Mouse (Mus musculus): ENCODE results near the gene Afdn.

Afdn gene

DNA sequence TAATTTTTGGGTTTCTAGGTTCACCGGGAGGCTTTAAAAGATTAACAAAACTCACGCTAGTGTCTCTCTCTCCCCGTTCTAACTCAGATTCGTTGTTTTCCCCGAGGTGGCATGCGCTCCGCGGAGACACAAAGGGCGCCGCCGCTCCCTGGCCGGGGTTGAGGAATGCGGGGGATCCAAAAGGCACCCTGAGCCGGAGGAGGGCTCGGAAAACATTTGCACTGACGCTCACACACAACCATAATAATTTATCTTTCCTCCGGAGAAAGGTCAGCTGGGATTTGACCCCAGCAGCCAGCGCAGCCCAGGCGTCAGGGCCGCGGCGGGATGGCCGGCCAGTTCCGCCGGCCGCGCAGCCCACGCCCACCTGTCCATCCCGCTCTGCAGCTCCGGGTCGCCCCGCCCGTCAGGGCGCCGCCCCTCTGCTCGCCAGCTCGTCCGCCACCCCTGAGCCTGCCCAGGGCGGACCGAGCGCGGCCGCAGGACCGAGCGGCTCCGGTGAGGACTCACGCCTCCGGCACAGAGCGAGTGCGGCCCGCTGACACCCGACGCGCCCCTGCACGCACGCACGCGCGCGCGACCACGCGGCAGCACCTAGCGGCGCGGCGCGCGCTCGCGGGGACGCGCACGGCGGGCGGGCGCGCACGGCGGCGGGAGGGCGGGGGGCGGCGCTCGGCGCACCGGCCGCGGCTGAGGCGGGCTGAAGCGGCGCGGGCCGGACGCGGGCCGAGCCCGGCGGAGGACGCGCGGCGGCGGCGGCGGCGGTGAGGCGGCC is at the start of gene Afdn:
Gene Afdn, plus strand, starts transcription at position 687 of the 775 bp plus-strand sequence.
- no peak for DNase-seq (ENCODE audit: low spot score in 2 of 2)

DNA sequence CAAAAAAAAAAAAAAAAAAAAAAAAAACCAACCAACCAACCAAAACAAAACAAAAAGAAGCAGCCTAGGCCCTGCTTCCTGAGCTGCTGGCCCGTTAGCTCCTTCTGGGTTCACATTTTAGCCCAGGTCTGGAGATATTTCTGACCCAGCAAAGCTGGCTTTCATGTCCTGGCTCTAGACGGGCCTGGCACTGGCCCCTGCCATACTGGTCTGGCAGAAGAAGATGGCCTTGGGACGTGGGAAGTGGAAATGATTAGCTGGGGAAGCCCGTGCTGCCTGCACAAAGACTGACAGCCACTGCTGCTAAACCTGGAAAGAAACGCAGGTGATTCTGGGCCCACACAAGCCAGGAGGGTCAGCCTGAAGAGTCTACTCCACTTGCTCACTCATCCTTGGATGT is 49.2 kb upstream of the Afdn start:
- DNase-seq (ENCODE audit: low spot score in 2 of 2): no peak

DNA sequence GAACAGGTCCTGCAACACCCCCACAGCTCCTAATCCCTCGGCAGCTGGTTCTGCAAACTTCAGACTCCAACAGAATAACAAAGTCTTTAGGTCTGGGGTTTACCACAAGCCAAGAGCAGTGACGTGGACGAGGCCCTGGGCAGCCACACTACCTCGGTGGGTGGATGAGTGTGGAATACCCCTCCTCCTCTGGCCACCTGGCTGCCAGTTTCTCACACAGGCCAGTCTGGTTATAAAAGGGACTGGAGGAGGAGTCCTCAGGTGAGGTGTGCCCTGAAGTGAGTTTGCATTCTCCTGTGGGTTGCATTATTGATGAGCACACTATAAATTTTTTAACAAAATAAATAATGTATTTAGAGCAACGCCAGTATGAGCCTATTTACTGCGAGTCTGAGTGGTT is 48.2 kb upstream of the Afdn start:
- DNase-seq (ENCODE audit: low spot score in 2 of 2): no peak

DNA sequence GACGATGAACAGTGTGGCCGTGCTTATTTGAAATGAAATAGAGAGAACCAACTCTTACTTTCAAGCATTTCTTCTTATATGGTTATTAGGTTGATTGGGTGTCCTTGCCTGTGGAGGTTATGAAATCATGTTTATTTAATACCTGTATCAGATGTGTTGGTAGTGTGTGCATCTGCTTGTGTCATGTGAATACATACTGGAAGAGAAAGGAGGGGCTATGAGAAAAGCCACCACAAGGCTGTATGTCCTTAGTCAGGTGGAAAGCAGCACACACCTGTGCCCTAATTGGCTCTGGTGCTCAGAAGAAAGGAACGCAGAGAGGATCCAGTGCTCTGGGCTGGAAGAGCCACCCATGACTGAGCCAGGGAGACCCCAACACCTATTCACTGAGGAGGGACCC is 47.8 kb upstream of the Afdn start:
- no peak for DNase-seq (ENCODE audit: low spot score in 2 of 2)

DNA sequence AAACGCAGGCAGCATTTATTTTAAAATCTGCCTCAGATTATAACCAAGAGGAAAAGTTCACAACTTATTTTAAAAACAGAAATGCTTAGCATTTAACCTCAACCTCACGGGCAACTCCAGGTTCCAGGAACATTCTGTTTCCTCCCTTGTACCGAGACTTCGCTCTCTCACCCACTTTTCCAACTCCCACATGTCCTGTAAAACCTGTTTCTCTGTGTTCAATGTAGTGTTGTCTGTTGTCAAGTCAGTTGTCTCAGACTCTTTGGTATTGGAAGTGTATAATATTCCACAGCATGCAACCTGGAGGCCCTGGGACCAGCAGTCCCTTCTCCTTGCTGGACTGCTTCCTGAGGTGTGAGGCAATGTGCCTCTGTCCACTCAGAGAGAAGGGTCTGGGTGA is 46.2 kb upstream of the Afdn start:
- DNase-seq (ENCODE audit: low spot score in 2 of 2): no peak

DNA sequence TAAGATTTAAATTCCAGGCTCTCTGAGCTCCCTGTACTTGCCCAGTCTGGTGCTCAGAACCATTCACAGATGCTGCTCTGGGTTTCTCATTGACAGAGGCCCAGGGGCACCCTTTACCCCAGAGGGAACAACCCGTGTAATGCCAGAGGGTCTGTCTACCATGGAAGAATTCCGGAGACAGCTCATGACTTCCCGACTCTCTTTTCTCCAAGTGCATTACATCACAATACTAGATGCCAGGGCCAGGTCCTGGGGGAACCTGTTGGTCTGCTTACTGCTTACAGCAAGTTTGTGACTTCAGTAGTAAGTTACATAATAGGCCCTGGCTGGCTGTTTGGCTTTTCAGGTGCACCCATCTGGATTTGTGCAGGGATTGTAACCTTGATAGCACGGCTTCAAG is 45.7 kb upstream of the Afdn start:
- DNase-seq (ENCODE audit: low spot score in 2 of 2): no peak

DNA sequence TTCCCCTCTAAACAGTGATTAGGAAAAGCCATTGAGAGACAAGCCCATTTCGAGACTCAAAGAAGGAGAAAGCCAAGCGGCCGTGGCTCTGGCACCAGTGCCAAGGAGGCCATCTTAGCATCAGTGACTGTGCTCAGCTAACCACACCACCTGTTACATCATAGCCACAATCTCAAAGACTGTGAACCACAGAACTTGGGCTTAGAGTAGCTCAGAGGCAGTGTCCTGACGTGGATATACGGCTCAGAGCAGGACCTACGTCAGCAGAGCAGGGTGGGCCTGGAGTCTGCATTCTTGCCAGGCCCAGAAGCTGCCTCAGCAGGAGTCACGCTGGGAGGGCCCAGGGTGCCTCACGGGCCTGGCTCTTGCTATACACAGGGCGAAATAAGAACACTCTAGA is 44.8 kb upstream of the Afdn start:
- DNase-seq (ENCODE audit: low spot score in 2 of 2): no peak

DNA sequence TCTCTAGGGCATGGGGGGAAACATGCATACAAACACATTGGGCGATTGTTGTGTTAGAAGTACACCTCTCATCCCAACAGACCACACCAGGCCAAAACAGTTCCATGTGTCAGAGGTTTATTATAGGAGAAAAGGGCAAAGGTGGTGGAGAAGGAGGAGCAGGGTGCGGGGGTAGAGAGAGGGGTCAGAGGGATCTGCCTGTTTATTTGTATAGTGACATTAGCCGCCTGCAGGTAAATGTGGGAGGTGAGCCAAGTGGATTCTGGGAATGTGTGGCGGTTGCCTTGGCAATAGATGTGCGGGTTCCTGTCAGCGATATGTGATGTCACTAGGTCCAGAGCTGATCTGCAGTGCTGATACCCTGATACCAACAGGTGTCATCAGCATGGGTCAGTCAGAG is 44.0 kb upstream of the Afdn start:
- DNase-seq (ENCODE audit: low spot score in 2 of 2): no peak

DNA sequence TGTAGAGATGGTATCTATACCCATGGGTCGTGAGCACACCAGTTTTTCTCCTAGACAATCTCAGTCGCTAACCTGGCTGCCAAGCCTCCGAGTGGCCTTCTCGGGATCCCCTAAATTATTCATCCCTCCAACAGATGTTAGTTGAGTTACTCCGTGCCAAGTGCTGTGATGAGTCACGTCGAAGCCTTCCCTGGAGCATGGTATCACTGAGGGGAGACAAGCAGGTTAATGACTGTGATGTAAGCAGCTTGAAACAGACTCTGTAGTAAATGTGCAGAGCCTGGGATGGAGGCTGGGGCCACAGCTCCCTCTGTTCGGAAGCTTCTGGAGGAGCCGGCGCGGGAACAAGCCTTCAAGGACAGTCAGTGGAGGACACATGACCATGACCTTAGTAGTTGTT is 42.9 kb upstream of the Afdn start:
- DNase-seq (ENCODE audit: low spot score in 2 of 2): no peak

DNA sequence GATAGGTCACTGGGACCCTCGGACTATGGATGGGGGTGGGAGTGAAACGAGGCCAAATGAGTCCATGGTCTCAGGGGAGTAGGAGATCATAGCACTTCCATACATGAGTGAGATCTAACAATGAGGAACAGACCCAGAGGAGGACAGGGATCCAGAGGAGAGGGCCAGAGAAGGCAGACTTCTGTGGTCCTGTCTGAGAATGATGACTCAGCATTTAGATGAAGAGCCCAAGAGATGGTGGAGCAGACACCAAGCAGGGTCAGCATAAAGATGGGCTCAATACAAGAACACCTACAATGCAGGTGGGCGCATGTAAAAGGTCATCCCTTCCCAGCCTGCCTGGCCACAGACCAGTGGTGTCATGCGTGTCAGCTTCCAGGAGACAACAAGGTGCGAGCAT is 40.2 kb upstream of the Afdn start:
- DNase-seq (ENCODE audit: low spot score in 2 of 2): no peak

DNA sequence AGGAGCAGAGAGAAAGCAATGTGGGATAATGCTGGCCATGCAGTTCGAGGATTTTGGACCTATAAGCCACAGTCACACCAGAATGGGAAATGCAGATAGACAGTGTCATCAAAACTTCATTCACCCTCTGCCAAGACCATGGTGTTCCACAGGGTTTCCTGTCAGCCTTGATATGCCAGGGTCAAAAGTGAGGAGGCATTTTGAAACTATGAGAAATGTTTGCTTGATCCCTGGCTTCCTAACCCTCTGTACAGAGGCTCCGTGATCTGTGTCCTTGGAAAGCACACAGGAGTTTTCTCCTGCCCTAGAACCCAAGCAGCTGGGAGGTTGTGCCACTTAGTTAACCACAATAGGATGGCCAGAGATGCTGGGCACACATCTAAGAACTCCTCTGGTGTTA is 39.0 kb upstream of the Afdn start:
- no peak for DNase-seq (ENCODE audit: low spot score in 2 of 2)

DNA sequence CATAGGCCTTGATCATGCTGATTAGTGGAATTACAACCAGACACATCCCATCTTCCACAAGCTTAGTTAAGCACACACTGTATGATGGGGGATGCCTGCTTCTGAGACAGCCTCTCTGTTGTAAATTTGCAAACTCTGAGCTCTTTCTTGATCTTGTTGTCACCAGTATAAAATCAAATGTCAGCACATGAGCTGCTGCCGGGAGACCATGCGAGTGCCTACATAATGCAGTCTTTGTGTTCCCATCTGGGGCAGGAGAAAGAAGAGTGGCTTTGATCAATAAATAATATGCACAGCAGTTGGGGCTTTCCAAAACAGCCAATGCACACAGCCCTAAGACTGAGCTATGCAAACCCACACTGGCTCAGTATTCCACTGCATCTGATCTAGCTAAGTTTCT is 37.9 kb upstream of the Afdn start:
- no peak for DNase-seq (ENCODE audit: low spot score in 2 of 2)

DNA sequence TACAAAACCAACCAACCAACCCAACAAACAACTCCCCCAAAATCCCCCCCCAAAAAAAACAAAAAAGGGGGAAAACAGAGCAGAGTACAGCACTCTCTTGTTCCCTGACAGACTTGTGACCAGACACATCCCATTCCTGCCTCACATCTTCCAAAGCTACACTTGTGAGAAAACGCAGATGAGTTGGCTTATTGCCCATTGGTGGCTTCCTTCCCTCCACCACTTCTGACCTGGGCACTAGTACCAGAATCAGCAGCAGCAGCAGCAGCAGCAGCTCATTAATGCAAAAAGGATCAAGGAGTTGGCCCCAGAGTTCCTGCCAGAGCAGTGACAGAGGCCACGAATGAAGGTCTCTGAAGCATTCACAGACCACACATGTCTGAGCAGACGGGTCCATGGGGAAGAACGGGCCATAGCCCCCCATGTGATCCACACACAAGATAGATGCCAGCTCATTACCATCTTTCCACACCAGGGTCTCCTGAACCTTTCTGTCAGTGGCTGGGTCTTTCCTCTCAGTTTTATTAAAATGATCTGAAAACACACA is 35.3 kb upstream of the Afdn start:
- no peak for DNase-seq (ENCODE audit: low spot score in 2 of 2)

DNA sequence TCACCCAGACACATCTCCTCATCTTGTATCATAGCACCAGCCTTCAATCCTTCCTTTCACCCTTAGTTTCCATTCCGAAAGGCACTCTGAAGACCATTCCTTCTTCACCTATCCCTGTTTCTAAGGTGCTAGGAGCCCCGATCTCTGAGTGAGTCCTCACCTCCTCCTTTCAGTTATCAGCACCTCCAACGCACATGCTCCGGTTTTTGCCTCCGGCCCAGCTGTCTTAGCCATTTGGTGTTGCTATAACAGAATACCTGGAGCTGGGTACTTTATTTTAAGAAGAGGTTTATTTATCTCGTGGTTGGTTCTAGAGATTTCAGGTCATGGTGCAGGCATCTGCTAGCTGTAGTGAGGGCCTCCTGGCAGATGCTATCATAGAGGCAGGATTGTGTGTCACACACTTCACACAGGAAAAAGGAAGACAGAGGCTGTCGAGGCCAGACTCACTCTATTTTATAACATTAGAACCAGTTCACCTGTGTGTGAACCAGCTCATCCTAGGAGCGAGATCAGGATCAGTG is 33.4 kb upstream of the Afdn start:
- no peak for DNase-seq (ENCODE audit: low spot score in 2 of 2)

DNA sequence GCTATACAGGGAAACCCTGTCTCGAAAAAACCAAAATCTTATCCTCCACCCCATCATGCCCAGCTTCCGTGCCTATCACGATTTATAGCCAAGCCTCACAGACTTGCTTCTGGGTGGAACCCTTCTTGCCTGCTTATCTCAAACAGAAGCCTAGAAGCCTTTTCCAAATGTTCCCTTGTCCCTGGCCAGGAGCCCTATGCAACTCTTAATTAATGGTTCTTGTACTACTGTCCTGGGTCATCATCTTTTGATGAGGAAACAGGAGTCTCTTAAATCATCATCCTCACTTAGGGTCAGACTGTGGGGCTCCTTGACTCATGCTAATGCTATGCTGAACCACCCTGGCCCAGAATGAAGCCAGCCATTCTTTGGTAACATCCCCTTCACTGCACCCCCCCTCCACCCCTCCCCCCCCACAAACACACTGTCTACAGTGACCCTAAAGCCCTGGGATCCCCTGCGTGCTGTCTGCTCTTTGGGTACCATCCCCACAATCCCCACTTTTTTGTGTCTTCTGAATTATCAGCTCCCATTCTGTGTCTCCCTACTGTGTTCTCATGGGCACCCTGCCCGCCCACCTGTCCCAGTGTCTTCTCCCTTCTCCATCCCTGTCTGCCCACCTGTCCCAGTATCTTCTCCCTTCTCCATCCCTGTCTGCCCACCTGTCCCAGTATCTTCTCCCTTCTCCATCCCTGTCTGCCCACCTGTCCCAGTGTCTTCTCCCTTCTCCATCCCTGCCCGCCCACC is 29.2 kb upstream of the Afdn start:
- DNase-seq (ENCODE audit: low spot score in 2 of 2): no peak

DNA sequence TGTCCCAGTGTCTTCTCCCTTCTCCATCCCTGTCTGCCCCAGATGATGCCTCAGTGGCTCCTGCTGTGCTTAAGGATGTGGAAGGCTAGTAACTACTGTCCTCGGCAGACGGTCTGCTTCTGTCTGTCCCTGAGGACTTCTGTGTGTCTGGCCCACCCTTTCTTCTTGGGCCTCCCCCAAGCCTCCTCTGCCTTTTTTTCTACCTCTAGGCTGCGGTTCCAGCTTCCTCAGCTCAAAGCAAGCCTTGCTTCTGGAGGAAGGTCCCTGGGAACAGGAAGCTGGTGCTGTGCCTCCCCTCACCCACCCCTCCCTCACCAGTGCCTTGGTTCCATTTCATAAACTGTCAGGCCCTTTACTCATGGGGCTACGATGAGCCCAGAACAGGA is 28.6 kb upstream of the Afdn start:
- DNase-seq (ENCODE audit: low spot score in 2 of 2): no peak

DNA sequence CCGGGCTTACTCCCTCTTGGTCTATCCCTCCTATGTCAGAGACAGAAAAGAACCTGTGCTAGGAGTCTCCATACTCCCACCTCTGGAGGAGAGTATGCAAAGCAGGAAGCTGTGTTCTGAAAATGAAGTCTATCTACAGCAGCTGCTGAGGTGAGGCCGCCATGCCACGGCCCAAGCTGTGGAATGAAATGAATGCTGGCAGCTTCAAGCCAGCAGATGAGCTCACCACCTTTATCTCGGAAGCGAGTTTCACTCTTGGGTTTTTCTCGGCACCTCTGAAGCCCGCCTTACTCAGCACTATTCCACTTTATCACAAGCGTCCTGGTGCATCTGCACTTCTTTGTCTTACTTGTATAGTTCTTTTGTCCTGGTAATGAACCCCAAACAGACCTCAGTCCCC is 27.7 kb upstream of the Afdn start:
- no peak for DNase-seq (ENCODE audit: low spot score in 2 of 2)

DNA sequence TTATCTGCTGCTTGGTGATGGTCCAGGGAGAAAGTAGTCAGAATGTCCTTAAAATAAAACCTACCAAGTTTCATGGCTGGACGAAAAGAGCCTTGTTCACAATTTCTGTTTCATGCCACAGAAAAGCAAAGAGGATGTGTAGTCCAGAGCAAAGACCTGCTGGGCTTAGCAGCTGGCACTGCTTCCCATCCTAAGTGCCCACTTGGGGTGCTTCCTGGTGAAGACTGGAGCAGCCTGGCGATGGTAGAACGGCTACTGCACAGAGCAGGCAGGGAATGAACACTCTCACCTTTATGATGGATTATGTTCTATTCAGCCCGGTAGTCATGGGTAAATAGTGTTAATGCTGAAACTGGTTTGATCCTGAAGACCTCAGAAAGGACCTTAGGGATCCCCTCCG is 26.4 kb upstream of the Afdn start:
- no peak for DNase-seq (ENCODE audit: low spot score in 2 of 2)

DNA sequence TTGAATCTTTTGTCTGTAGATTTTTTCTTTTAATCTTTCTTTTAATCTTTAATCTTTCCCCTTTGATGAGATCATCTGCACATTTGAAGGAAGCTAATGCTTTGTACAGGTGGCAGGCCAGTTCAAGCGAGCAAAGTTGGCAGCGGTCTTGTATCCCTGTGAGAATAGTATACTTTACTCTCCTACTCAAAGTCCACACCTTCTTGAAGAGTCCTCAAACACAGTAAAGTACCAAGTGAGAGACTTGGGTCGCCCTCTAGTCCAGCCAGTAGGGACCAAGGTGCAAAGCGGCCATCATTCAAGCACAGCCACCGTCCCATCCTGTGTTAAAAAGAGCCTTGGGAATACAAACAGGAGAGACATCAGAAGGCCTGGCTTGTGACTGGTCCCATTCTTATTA is 25.3 kb upstream of the Afdn start:
- no peak for DNase-seq (ENCODE audit: low spot score in 2 of 2)

DNA sequence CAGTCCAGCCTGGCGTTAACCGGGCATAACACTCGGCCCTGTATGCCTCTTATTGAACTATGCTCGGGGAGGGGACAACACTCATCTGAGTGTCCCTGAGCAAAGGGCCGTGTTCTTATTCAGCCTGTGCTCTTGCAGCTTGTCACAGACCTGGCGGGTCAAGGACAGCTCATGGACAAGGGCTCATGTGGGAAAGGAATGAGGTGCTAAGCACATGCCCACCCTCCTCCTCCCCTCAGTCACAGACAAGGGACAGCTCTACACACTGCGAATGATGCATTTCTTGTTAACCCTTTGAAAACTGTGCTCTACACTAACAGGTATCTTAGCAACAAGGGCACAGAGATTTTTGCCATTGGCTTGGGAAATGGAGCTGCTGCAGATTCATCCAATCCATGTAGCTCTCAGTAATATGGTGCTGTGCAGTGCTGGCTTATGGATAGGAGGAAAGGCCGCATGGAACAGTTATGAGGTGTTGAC is 24.5 kb upstream of the Afdn start:
- DNase-seq (ENCODE audit: low spot score in 2 of 2): no peak

DNA sequence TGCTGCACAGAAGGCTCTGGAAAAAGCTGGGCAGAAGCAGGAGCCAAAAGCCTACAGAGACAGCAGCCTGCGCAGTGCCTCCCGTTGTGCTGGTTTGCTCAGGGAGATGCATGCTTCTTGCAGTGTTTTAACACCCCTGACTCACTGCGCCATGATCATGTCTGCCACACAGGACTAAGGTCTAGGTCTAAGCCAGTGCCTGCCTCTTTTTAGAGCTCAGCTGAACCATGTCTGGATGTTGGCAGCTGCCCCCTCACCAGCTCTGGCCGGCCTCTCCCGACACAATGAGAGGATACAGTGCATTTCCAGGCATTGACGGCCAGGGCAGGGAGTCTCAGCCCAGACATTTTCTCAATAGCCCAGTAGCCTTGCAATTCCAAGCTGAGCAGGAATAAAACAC is 23.0 kb upstream of the Afdn start:
- no peak for DNase-seq (ENCODE audit: low spot score in 2 of 2)

DNA sequence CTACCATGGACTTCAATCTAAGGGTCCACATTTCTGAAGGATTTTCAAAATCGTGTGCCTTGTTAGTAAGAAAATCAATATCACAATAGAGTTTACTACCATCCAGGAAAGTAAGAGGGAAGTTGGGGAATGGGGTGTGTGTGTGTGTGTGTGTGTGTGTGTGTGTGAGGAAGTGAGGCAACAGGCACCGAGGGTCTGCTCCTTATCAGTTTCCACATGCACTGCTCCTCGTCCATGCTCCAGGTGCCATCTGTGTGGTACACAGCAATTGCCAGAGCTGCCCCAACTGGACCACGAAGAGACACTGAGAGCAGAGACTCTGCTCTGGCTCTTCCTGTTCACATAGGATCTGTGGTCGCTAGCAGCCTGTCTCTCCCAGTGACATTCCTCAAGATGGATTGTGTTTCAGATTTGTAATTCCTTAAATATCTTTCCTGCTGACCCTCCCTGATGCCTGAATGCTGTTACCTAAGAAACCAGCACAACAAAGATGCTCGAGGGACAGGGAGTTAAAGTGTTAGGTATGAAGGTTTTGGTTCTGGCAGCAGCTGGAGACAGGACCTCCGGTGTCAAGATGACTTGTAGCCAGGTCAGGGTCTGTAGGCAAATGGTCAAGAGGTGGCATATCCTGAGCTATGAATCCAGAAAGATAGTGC is 22.1 kb upstream of the Afdn start:
- DNase-seq (ENCODE audit: low spot score in 2 of 2): no peak

All from spleen, postnatal 14 days (tissue).